Mouse (Mus musculus): Measurements from ENCODE around the gene Col6a1. TPM values are rescaled to one million over a fixed set of nuclear protein-coding genes. Genes with fewer than 3 reads are reported as not detected.
A peak's percentile ranks its signal among the peaks of the same experiment; 100 is the strongest.

Gene Col6a1
- polyA plus RNA-seq, 1 experiment from 2014 or later, result 317 TPM

GRCm38 (mm10) chr10:76667197-76667805, 58.7 kb downstream of the Col6a1 start:
- Histone ChIP-seq H3K4me3 (ENCODE audit: low read depth, low read length) (no peak overlapping the region), H3K9ac (ENCODE audit: low read length) (no peak overlapping the region), H3K9me3 (ENCODE audit: control insufficient read depth, low read length) (0 out of 2 replicates have a peak, but pooled peaks cover 9% of the 10 kb centered on the region), H3K4me2 (ENCODE audit: low read length) (no peak overlapping the region), H3K4me1 (replicated peaks; ENCODE audit: control insufficient read depth, insufficient read depth, low read length) (peaks cover 13% of the 10 kb centered on the region), H3K27me3 (replicated peaks; ENCODE audit: control insufficient read depth, insufficient read depth, low read length) (no peaks in the 10 kb centered on the region), H3K36me3 (ENCODE audit: control insufficient read depth, insufficient read depth, low read length) (no peaks in the 10 kb centered on the region), H3K27ac (ENCODE audit: low read depth) (no peak overlapping the region)
- WGBS, result 94% methylated on average over 1 of the region's 1 CpGs
- no peak for ATAC-seq (replicated peaks; ENCODE audit: low FRiP score, low TSS enrichment, low read depth)
- DNase-seq (ENCODE audit: low spot score), result peak; percentile 33

- Histone ChIP-seq H3K27me3 (replicated peaks; ENCODE audit: control insufficient read depth, insufficient read depth, low read length) (no peaks in the 10 kb centered on the region), H3K4me3 (ENCODE audit: low read depth, low read length) (no peak overlapping the region), H3K4me1 (replicated peaks; ENCODE audit: control insufficient read depth, insufficient read depth, low read length) (peaks cover 13% of the 10 kb centered on the region), H3K4me2 (ENCODE audit: low read length) (no peak overlapping the region), H3K9me3 (ENCODE audit: control insufficient read depth, low read length) (0 out of 2 replicates have a peak, but pooled peaks cover 9% of the 10 kb centered on the region), H3K36me3 (ENCODE audit: control insufficient read depth, insufficient read depth, low read length) (no peaks in the 10 kb centered on the region), H3K27ac (ENCODE audit: low read depth) (peak overlapping the region; percentile 83), H3K9ac (ENCODE audit: low read length) (no peak overlapping the region)
- DNase-seq (ENCODE audit: low spot score) (no peak), ATAC-seq (replicated peaks; ENCODE audit: low FRiP score, low TSS enrichment, low read depth) (no peak)
- 94% methylated on average over 11 of the region's 11 CpGs for WGBS
Measured at GRCm38 (mm10) chr10:76665551-76665950, 60.4 kb downstream of the Col6a1 start.

GRCm38 (mm10) chr10:76664156-76665115, 61.5 kb downstream of the Col6a1 start:
- Histone ChIP-seq H3K4me1 (replicated peaks; ENCODE audit: control insufficient read depth, insufficient read depth, low read length) (peaks cover 13% of the 10 kb centered on the region), H3K4me2 (ENCODE audit: low read length) (no peak overlapping the region), H3K36me3 (ENCODE audit: control insufficient read depth, insufficient read depth, low read length) (no peaks in the 10 kb centered on the region), H3K9me3 (ENCODE audit: control insufficient read depth, low read length) (0 out of 2 replicates have a peak, but pooled peaks cover 9% of the 10 kb centered on the region), H3K27ac (ENCODE audit: low read depth) (peak overlapping the region; percentile 83), H3K27me3 (replicated peaks; ENCODE audit: control insufficient read depth, insufficient read depth, low read length) (no peaks in the 10 kb centered on the region), H3K4me3 (ENCODE audit: low read depth, low read length) (no peak overlapping the region), H3K9ac (ENCODE audit: low read length) (no peak overlapping the region)
- 60% methylated on average over 20 of the region's 20 CpGs for WGBS
- peak; percentile 67 for DNase-seq (ENCODE audit: low spot score)
- ATAC-seq (replicated peaks; ENCODE audit: low FRiP score, low TSS enrichment, low read depth), result peak; percentile 70

Other genes starting within 250 kb of the Col6a1 start
- gene Lss, start 194.6 kb downstream of the Col6a1 start, polyA plus RNA-seq (2014; fragmentation: Nextera tagmentation; extraction: Ambion mirVana), result 56.3 and 62.4 TPM in 2 replicates
- 0.18 TPM in 1 of 2 replicates, not detected in the other for gene Spatc1l, start 163.9 kb downstream of the Col6a1 start, polyA plus RNA-seq (2014; fragmentation: Nextera tagmentation; extraction: Ambion mirVana)
- 0.11 TPM in 1 of 2 replicates, not detected in the other for gene Ftcd, start 150.5 kb downstream of the Col6a1 start, polyA plus RNA-seq (2014; fragmentation: Nextera tagmentation; extraction: Ambion mirVana)
- gene Col6a2, start 102.5 kb downstream of the Col6a1 start, polyA plus RNA-seq (2014; fragmentation: Nextera tagmentation; extraction: Ambion mirVana), result 164 and 184 TPM in 2 replicates
- 29.0 and 30.3 TPM in 2 replicates for gene Pcbp3, start 235.7 kb upstream of the Col6a1 start, polyA plus RNA-seq (2014; fragmentation: Nextera tagmentation; extraction: Ambion mirVana)